Mouse (Mus musculus): ENCODE results near the gene Phf20. TPM values are rescaled to one million over a fixed set of nuclear protein-coding genes. Genes with fewer than 3 reads are reported as not detected.

The Phf20 gene
- polyA plus RNA-seq, 1 experiment from 2014 or later: 57.2 TPM

GRCm38 (mm10) chr2:156278226-156279017 lies 82.2 kb downstream of the Phf20 start:
- H3K27ac ChIP-seq (ENCODE audit: low read length): peak overlapping the region; percentile 70; the same call in 1 of the 2 replicates
- no peak overlapping the region for H3K4me3 ChIP-seq (replicated peaks; ENCODE audit: low read length)
- no peaks in the 10 kb centered on the region for H3K27me3 ChIP-seq (ENCODE audit: control insufficient read depth, insufficient read depth, low read length)
- H3K36me3 ChIP-seq (ENCODE audit: control insufficient read depth, insufficient read depth, low read length): 0 out of 2 replicates have a peak, but pooled peaks cover 3% of the 10 kb centered on the region
- WGBS: 33% methylated on average over 4 of the region's 4 CpGs
- no peaks in the 10 kb centered on the region for H3K9me3 ChIP-seq (replicated peaks; ENCODE audit: control insufficient read depth, low read length)
- peak; percentile 74; the same call in 1 of the 2 replicates for ATAC-seq (ENCODE audit: insufficient read depth, low FRiP score)
- H3K4me1 ChIP-seq (ENCODE audit: control insufficient read depth, insufficient read depth, low read length): peaks cover 8% of the 10 kb centered on the region
- H3K9ac ChIP-seq (ENCODE audit: low read length): peak overlapping the region; percentile 16; the same call in 1 of the 2 replicates
- H3K4me2 ChIP-seq (ENCODE audit: low read depth, low read length): no peak overlapping the region

DNA sequence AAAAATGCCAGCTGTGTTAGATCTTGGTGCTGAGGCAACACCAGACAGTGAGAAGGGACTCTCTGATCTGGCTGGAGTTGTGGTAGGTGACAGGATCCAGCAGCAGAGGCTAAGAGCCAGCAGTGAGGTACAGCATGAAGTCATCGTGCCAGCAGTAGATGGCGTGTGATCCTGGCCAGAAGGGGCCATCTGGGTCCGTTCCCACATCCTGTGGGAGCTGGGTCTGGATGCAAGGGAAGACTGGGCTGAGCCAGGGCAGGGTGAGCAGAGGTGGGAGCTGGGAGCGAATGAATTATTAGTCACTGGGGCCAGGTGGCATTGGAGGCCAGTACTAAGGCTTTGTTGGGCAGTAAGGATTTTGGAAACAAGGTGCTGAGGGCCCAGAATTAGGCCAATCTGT lies 85.0 kb downstream of the Phf20 start:
- no peaks in the 10 kb centered on the region for H3K27me3 ChIP-seq (ENCODE audit: control insufficient read depth, insufficient read depth, low read length)
- no peak overlapping the region for H3K9ac ChIP-seq (ENCODE audit: low read length)
- no peak overlapping the region for H3K27ac ChIP-seq (ENCODE audit: low read length)
- H3K9me3 ChIP-seq (replicated peaks; ENCODE audit: control insufficient read depth, low read length): no peaks in the 10 kb centered on the region
- no peak overlapping the region for H3K4me3 ChIP-seq (replicated peaks; ENCODE audit: low read length)
- peaks cover 8% of the 10 kb centered on the region for H3K4me1 ChIP-seq (ENCODE audit: control insufficient read depth, insufficient read depth, low read length)
- H3K36me3 ChIP-seq (ENCODE audit: control insufficient read depth, insufficient read depth, low read length): 0 out of 2 replicates have a peak, but pooled peaks cover 3% of the 10 kb centered on the region
- peak; percentile 50; the same call in 1 of the 2 replicates for ATAC-seq (ENCODE audit: insufficient read depth, low FRiP score)
- H3K4me2 ChIP-seq (ENCODE audit: low read depth, low read length): no peak overlapping the region
- WGBS: 70% methylated on average over 4 of the region's 4 CpGs

DNA sequence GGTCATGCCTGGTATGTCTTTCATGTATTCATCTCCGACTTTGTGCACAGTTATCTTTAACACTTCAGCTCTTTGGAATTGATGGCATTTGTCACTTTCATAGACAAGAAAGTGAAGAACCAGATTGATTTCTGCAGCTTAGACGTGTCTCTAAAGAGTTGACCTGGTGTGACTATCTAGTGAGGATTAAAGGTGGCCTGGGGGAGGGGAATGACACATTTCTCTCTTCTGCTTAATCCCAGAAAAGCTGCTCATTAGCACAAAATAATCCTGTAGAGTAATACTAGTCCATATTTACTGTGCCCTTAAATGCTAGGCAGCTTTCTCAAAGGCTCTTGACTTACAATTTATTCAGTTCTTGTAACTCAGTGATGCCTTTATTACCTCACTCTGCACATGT lies 88.9 kb downstream of the Phf20 start:
- Histone ChIP-seq H3K9me3 (replicated peaks; ENCODE audit: control insufficient read depth, low read length) (no peaks in the 10 kb centered on the region), H3K9ac (ENCODE audit: low read length) (no peak overlapping the region), H3K36me3 (ENCODE audit: control insufficient read depth, insufficient read depth, low read length) (0 out of 2 replicates have a peak, but pooled peaks cover 3% of the 10 kb centered on the region), H3K4me2 (ENCODE audit: low read depth, low read length) (no peak overlapping the region), H3K27me3 (ENCODE audit: control insufficient read depth, insufficient read depth, low read length) (no peaks in the 10 kb centered on the region), H3K4me3 (replicated peaks; ENCODE audit: low read length) (no peak overlapping the region), H3K27ac (ENCODE audit: low read length) (no peak overlapping the region), H3K4me1 (ENCODE audit: control insufficient read depth, insufficient read depth, low read length) (no peaks in the 10 kb centered on the region)
- ATAC-seq (ENCODE audit: insufficient read depth, low FRiP score): no peak
- WGBS: 79% methylated on average over 2 of the region's 2 CpGs

DNA sequence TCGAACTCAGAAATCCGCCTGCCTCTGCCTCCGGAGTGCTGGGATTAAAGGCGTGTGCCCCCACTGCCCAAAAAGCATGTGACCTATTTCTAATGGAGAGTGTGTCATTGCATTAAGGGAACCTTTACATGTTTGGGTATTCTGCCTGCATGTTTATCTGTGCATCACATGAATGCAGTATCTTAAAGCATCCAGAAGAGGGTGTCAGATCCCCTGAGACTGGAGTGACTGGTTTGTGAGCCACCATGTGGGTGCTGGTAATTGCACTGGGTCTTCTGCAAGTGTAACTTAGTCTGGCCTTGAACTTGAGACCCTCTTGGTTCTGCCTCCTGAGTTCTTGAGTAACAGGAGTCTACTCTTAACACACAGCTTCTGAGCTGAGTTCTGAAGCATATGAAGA lies 90.5 kb downstream of the Phf20 start:
- ATAC-seq (ENCODE audit: insufficient read depth, low FRiP score): no peak
- Histone ChIP-seq H3K9ac (ENCODE audit: low read length) (no peak overlapping the region), H3K27me3 (ENCODE audit: control insufficient read depth, insufficient read depth, low read length) (no peaks in the 10 kb centered on the region), H3K4me1 (ENCODE audit: control insufficient read depth, insufficient read depth, low read length) (no peaks in the 10 kb centered on the region), H3K4me3 (replicated peaks; ENCODE audit: low read length) (no peak overlapping the region), H3K9me3 (replicated peaks; ENCODE audit: control insufficient read depth, low read length) (no peaks in the 10 kb centered on the region), H3K36me3 (ENCODE audit: control insufficient read depth, insufficient read depth, low read length) (no peaks in the 10 kb centered on the region), H3K27ac (ENCODE audit: low read length) (no peak overlapping the region), H3K4me2 (ENCODE audit: low read depth, low read length) (no peak overlapping the region)
- 94% methylated on average over 4 of the region's 4 CpGs for WGBS

DNA sequence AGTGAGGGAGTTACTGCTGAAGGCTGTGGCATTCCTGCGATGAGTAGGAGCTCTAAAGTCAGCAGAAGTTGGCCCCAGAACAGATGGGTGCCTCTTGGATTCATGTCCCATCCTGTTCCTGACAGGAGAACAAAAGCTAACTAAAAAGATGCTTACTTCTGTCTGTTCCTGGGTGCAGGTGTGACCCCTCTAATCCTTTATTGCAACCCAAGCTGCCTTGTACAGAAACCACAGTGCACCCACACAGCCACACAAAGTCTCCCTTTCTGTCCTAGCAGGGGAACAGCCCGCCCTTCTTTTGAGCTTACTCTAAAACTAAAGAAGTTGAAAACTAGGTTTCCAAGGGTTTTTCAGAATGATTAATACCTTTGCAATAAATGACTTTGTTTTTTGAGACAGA lies 92.0 kb downstream of the Phf20 start:
- H3K9ac ChIP-seq (ENCODE audit: low read length): no peak overlapping the region
- H3K27ac ChIP-seq (ENCODE audit: low read length): no peak overlapping the region
- H3K36me3 ChIP-seq (ENCODE audit: control insufficient read depth, insufficient read depth, low read length): 0 out of 2 replicates have a peak, but pooled peaks cover 5% of the 10 kb centered on the region
- 76% methylated on average over 2 of the region's 2 CpGs for WGBS
- H3K4me2 ChIP-seq (ENCODE audit: low read depth, low read length): no peak overlapping the region
- H3K27me3 ChIP-seq (ENCODE audit: control insufficient read depth, insufficient read depth, low read length): no peaks in the 10 kb centered on the region
- ATAC-seq (ENCODE audit: insufficient read depth, low FRiP score): no peak
- no peak overlapping the region for H3K4me3 ChIP-seq (replicated peaks; ENCODE audit: low read length)
- H3K4me1 ChIP-seq (ENCODE audit: control insufficient read depth, insufficient read depth, low read length): no peaks in the 10 kb centered on the region
- no peaks in the 10 kb centered on the region for H3K9me3 ChIP-seq (replicated peaks; ENCODE audit: control insufficient read depth, low read length)

DNA sequence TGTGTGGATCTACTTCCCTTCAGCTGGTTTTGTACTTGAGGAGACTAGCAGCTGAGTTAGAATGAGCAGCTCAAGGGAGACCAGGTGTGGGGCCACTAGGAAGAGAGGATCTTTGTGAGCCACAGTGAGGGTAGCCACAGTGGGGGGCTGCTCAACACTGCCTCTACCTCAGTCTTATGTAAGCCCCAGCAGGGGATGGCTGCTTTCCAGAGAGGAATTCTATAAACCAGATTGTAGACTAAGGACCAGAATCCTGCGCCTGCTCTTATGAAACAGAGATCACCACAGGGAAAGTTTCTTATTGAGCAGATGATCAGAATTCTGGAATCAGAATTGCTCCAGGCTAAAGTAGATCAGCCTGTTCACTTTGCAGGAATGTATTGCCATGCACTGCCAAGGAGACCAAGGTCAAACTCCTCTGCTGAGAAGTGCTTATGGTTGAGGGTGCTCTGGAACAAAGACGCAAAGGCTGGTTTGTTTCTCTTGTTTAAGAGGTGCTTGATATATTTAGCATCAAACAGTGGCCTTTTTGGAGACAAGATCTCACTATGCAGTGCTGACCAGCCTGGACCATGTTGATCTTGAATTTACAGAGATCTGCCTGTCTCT lies 93.4 kb downstream of the Phf20 start:
- H3K27ac ChIP-seq (ENCODE audit: low read length): no peak overlapping the region
- 87% methylated on average over 2 of the region's 2 CpGs for WGBS
- ATAC-seq (ENCODE audit: insufficient read depth, low FRiP score): no peak
- H3K9me3 ChIP-seq (replicated peaks; ENCODE audit: control insufficient read depth, low read length): no peaks in the 10 kb centered on the region
- no peak overlapping the region for H3K9ac ChIP-seq (ENCODE audit: low read length)
- H3K4me3 ChIP-seq (replicated peaks; ENCODE audit: low read length): no peak overlapping the region
- 0 out of 2 replicates have a peak, but pooled peaks cover 5% of the 10 kb centered on the region for H3K36me3 ChIP-seq (ENCODE audit: control insufficient read depth, insufficient read depth, low read length)
- no peaks in the 10 kb centered on the region for H3K4me1 ChIP-seq (ENCODE audit: control insufficient read depth, insufficient read depth, low read length)
- H3K27me3 ChIP-seq (ENCODE audit: control insufficient read depth, insufficient read depth, low read length): no peaks in the 10 kb centered on the region
- no peak overlapping the region for H3K4me2 ChIP-seq (ENCODE audit: low read depth, low read length)

GRCm38 (mm10) chr2:156291998-156292397 lies 95.7 kb downstream of the Phf20 start:
- Histone ChIP-seq H3K4me3 (replicated peaks; ENCODE audit: low read length) (no peak overlapping the region), H3K4me1 (ENCODE audit: control insufficient read depth, insufficient read depth, low read length) (no peaks in the 10 kb centered on the region), H3K9ac (ENCODE audit: low read length) (no peak overlapping the region), H3K27me3 (ENCODE audit: control insufficient read depth, insufficient read depth, low read length) (no peaks in the 10 kb centered on the region), H3K4me2 (ENCODE audit: low read depth, low read length) (no peak overlapping the region), H3K36me3 (ENCODE audit: control insufficient read depth, insufficient read depth, low read length) (0 out of 2 replicates have a peak, but pooled peaks cover 5% of the 10 kb centered on the region), H3K9me3 (replicated peaks; ENCODE audit: control insufficient read depth, low read length) (no peaks in the 10 kb centered on the region), H3K27ac (ENCODE audit: low read length) (no peak overlapping the region)
- no peak for ATAC-seq (ENCODE audit: insufficient read depth, low FRiP score)
- WGBS: 83% methylated on average over 1 of the region's 1 CpGs

DNA sequence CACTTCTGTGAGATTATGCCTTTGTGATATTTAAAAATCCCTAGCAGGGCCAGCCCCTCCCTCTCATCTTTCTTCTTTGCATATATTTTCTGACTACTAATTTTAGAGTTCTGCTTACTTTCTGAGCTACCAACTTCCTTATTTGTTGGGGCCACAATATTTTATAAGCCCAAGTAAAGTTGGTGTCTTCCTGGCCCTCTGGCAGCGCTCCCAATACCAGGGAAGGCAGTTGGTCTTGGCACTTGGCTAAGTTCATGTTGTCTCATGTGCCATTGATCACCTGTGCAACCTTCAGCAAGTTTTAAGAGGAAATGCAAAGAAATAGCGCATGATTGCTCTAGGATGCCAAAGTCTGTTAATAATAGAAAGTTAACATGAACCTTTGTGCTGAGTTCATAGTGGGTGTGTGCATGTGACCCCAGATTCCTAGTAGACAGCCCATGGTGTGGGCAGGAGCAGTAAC lies 99.4 kb downstream of the Phf20 start:
- Histone ChIP-seq H3K4me2 (ENCODE audit: low read depth, low read length) (no peak overlapping the region), H3K4me3 (replicated peaks; ENCODE audit: low read length) (no peak overlapping the region), H3K9ac (ENCODE audit: low read length) (no peak overlapping the region), H3K27ac (ENCODE audit: low read length) (peak overlapping the region; percentile 49), H3K4me1 (ENCODE audit: control insufficient read depth, insufficient read depth, low read length) (no peaks in the 10 kb centered on the region), H3K9me3 (replicated peaks; ENCODE audit: control insufficient read depth, low read length) (no peaks in the 10 kb centered on the region), H3K27me3 (ENCODE audit: control insufficient read depth, insufficient read depth, low read length) (no peaks in the 10 kb centered on the region), H3K36me3 (ENCODE audit: control insufficient read depth, insufficient read depth, low read length) (0 out of 2 replicates have a peak, but pooled peaks cover 9% of the 10 kb centered on the region)
- WGBS: 83% methylated on average over 2 of the region's 2 CpGs
- no peak for ATAC-seq (ENCODE audit: insufficient read depth, low FRiP score)

GRCm38 (mm10) chr2:156296190-156296589 lies 99.9 kb downstream of the Phf20 start:
- 0 out of 2 replicates have a peak, but pooled peaks cover 9% of the 10 kb centered on the region for H3K36me3 ChIP-seq (ENCODE audit: control insufficient read depth, insufficient read depth, low read length)
- 76% methylated on average over 3 of the region's 3 CpGs for WGBS
- H3K4me2 ChIP-seq (ENCODE audit: low read depth, low read length): no peak overlapping the region
- no peak overlapping the region for H3K9ac ChIP-seq (ENCODE audit: low read length)
- peak; percentile 63 for ATAC-seq (ENCODE audit: insufficient read depth, low FRiP score)
- no peaks in the 10 kb centered on the region for H3K27me3 ChIP-seq (ENCODE audit: control insufficient read depth, insufficient read depth, low read length)
- peak overlapping the region; percentile 49 for H3K27ac ChIP-seq (ENCODE audit: low read length)
- no peak overlapping the region for H3K4me3 ChIP-seq (replicated peaks; ENCODE audit: low read length)
- H3K4me1 ChIP-seq (ENCODE audit: control insufficient read depth, insufficient read depth, low read length): no peaks in the 10 kb centered on the region
- H3K9me3 ChIP-seq (replicated peaks; ENCODE audit: control insufficient read depth, low read length): no peaks in the 10 kb centered on the region

Data from stomach, embryonic 16.5 days (tissue).